Mouse (Mus musculus) left cerebral cortex, postnatal 14 days (tissue): Measurements from ENCODE around the gene Carm1. TPM values are rescaled to one million over a fixed set of nuclear protein-coding genes. Genes with fewer than 3 reads are reported as not detected.
"Not testable (repeated sequence)": the region's sequence is repeated elsewhere in the genome, so short reads cannot be mapped to it uniquely, and the experiment has no call there.

Experiments used
- DNase-seq, 2 experiments: peaks; one replicate each; pipeline ENCODE4 v3.0.0; 2021 to 2022; ENCODE audit warnings: low spot score in 2 of 2, mixed read lengths in 1 of 2
- intact Hi-C: fragments of 180-260 bp; cut with DNase I; formaldehyde crosslinking; loops from one replicate; pipeline ENCODE4 v1.15.1; 2025
- total RNA-seq, 2 experiments: library from RNA; stranded (reverse); gene quantifications; 2 replicates each; pipeline ENCODE4 v1.2.3; 2021

Carm1 gene
- total RNA-seq, 2 experiments from 2014 or later: 68.8 to 76.2 TPM

- no peak for DNase-seq
- intact Hi-C loops: no loop called here
Measured at GRCm38 (mm10) chr9:21565004-21565586, 18.4 kb downstream of the Carm1 start.

DNA sequence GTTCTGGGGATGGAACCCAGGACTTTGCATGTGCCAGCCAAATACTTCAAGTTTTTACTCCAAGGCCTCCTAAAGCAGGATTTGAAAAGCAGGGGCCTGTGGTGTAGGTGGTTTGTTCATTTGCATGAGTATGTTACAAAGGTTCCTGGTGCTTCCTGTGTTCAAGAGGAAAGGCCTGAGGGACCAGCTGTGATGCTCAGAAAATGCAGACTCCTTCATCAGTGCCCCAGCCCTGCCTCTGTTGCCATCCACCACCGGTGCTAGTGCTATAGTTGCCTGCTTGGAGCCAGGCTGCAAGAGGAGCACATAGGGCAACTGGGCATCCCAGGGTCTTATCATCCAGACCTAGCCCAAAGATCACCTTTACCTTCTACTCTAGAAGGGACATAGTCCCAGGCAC, 19.8 kb downstream of the Carm1 start:
- intact Hi-C loops: no loop called here
- no peak for DNase-seq

- intact Hi-C loops: no loop called here
- DNase-seq: no peak
Measured at GRCm38 (mm10) chr9:21567051-21567450, 20.4 kb downstream of the Carm1 start.

- no peak for DNase-seq
- intact Hi-C loops: no loop called here
Measured at GRCm38 (mm10) chr9:21568657-21569255, 22.1 kb downstream of the Carm1 start.

DNA sequence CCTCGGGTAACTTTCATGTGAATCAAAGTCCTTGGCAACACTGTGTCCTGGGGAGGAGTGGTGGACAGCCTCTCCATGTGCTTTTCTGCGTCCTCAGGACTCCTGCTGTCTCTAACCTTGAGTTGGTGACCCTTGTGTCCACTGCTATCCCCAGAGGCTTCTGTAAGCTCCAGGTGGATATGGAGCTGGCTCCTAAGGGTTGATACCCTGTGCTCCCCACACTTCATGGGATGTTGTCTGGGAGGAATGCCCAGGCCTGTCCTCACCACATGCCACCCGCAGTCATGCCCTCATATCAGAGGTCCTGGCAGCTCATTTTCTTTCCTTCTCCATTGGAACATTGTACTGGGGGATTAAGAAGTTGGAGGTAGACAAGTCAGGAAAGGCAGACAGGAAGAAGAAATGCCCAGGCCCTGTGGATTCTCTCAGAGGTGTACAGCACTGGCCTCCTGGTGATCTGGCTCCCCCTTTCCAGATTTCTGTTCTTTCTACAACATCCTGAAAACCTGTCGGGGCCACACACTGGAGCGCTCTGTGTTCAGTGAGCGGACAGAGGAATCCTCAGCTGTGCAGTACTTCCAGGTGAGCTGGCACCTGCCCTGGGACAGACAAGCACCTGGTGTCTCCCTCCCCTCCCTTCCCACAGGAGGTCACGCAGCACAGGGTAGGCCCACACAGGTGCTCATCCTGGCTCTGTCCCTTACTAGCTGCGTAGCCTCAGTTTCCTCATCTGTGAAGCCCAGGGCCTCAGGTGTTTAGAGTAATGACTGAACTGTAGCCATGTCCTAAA, 27.5 kb downstream of the Carm1 start:
- no peak for DNase-seq
- intact Hi-C loops: no loop called here

GRCm38 (mm10) chr9:21575253-21575652, 28.6 kb downstream of the Carm1 start:
- intact Hi-C loops: no loop called here
- no peak for DNase-seq

DNA sequence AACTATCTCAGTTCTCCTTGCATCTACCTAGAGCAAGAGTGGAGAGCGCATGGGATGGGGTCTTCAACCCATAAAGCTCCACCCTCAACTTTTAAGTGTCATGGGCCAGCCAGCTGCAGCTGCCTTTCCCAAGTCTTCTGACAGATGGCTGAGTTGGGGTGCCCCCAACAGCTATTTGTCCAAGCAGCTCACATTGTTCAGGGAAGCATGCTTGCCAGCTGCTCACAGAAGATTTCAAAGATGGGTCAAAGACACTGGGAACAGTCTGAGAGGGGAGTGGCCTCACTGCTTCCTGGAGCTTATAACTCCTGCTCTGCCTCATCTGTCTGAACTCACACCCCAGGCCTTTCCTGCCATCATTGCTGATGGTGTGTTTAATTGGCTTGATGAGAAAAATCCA, 29.6 kb downstream of the Carm1 start:
- intact Hi-C loops: no loop called here
- DNase-seq: no peak

DNA sequence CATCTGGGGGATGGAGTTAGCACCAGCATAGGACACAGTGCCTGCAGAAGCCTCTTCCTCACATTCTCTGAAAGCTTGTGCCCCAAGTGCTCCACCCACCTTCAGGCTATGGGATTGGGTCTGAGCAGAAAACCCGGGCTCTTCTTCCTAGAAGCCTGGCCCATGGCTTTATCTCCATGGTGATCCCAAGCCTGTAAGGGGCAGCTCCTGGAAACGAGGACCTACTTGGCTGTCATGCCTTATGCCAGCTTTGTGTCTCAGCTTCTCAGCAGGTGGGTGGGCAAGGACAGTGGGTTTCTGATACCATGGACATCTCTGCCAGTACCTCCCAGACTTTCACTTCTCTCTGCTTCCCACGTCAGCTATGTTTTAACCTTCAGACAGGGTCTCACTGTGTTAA, 31.5 kb downstream of the Carm1 start:
- no peak for DNase-seq
- intact Hi-C loops: no loop called here

DNA sequence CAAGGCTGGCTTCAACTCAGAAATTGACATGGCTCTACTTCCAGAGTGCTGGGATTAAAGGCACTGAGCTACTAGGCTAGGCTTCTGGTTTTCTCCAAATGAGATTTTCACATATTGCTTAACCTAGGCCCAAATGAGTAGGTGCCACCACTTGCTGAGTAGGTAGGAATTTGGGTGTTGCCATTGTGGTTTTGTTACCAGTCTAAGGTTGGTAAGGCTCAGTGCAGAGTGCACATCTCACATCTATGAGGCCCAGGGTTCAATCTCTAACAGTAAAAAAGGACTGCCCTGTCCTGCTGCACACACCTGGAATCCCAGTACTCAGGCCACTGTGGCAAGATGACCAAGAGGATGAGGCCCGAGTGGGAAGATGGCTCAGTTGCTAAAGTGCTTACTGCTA, 38.7 kb downstream of the Carm1 start:
- intact Hi-C loops: no loop called here
- no peak for DNase-seq

DNA sequence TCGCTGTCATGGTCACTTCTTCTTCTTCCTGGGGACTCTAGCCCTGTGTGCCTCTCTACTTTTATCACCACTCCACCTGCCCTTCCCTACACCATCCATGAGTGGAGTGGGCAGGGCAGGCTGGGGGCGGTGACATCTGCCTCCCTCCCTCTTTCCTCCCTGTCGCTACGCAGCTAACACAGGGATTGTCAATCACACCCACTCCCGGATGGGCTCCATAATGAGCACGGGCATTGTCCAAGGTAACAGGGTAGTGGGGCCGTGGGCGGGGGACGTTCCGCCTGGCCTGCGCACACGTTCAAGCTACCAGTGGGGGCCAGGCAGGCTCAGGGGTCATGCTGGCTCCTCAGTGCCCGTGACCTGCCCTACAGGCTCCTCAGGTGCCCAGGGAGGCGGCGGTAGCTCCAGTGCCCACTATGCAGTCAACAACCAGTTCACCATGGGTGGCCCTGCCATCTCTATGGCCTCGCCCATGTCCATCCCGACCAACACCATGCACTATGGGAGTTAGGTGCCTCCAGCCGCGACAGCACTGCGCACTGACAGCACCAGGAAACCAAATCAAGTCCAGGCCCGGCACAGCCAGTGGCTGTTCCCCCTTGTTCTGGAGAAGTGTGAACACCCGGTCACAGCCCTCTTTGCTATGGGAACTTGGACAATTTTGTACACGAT, 41.1 kb downstream of the Carm1 start:
- DNase-seq: peak in 1 of 2 experiments; percentile 63
- intact Hi-C loops: no loop called here

DNA sequence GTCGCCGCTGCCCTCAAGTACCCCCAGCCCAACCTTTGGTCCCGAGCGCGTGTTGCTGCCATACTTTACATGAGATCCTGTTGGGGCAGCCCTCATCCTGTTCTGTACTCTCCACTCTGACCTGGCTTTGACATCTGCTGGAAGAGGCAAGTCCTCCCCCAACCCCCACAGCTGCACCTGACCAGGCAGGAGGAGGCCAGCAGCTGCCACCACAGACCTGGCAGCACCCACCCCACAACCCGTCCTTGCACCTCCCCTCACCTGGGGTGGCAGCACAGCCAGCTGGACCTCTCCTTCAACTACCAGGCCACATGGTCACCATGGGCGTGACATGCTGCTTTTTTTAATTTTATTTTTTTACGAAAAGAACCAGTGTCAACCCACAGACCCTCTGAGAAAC, 41.7 kb downstream of the Carm1 start:
- intact Hi-C loops: no loop called here

DNA sequence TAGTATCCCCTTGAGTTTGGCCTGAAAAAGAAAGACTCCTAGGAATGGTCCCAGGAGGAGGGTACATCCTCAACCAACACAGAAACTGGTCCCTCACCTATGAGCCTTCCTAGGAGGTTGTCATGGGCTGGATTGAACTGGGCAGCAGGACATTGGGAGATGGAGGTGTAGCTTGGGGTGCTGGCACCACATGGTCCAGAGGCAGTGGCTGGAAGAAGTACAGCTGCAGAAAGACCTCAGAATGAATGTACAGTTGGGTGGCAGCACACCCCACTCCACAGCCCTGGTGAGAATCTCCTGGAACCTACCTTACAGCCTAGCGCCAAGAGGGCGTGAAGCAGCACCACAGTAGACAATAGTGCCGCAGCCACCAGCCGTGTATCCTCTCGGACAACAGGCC, 42.8 kb downstream of the Carm1 start:
- intact Hi-C loops: no loop called here
- DNase-seq: no peak

More for the DNA sequence above, 41.7 kb downstream of the Carm1 start:
- DNase-seq: no peak

- intact Hi-C loops: no loop called here
- DNase-seq: no peak
Measured at GRCm38 (mm10) chr9:21591127-21591830, 44.6 kb downstream of the Carm1 start.

- intact Hi-C loops: loop anchor here (2.0 kb wide), 1 partner anchor 45 kb away; the partner anchor contains the start of gene Carm1
- DNase-seq: no peak
Measured at GRCm38 (mm10) chr9:21591831-21592702, 45.4 kb downstream of the Carm1 start.

DNA sequence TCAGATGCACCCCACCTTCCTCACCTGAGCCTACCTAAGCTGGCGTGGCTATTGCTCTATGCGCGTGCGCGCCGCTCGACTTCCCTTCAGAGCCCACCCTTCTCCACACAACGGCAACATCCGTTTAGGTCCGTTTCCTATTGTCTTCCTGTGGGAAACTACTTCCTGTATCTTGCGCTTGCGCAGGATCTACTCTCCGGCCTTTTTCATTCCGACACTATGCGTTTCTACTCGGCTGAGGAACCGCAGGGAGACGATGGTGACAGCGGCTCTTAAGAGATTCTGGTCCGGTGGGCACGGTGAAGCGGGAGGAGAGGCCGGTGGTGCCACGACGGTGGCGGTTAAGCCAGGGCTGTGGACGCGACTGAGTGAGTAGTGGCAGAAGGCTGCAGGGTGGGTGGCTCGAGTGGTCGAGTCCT, 46.0 kb downstream of the Carm1 start, which contains the start of the genes Timm29 and Yipf2:
Gene Timm29, plus strand, starts transcription at position 20 of the 419 bp plus-strand sequence.
Gene Yipf2, minus strand, starts transcription at position 126 of the 419 bp plus-strand sequence.
- intact Hi-C loops: loop anchor here (2.0 kb wide), 1 partner anchor 46 kb away; the partner anchor contains the start of gene Carm1
- peak; percentile 95 to 98 for DNase-seq

DNA sequence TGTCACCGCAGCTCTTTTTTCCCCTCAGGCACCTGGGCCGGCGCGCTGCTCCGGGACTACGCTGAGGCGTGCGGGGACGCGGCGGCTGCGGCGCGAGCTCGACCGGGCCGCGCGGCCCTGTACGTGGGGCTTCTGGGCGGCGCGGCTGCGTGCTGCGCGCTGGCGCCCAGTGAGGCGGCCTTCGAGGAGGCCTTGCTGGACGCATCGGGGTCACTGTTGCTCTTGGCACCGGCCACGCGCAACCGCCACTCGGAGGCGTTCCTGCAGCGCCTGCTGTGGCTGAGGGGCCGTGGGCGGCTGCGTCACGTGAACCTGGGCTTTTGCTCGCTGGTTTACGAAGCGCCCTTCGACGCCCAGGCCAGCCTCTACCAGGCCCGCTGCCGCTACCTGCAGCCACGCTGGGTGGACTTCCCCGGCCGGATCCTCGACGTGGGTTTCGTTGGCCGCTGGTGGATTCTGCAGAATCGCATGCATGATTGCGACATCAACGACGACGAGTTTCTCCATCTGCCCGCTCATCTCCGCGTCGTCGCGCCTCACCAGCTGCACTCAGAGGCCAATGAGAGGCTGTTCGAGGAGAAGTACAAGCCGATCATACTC, 46.5 kb downstream of the Carm1 start:
- peak; percentile 69 to 76 for DNase-seq
- intact Hi-C loops: loop anchor here (2.0 kb wide), 1 partner anchor 46 kb away; the partner anchor contains the start of gene Carm1

GRCm38 (mm10) chr9:21594350-21594749, 47.7 kb downstream of the Carm1 start:
- intact Hi-C loops: not testable (repeated sequence)
- DNase-seq: peak; percentile 52 to 76

GRCm38 (mm10) chr9:21594838-21595237, 48.1 kb downstream of the Carm1 start:
- DNase-seq: no peak
- intact Hi-C loops: no loop called here
